In genomic region chr10:4210313-4211066, GRCm38 (mm10) we compare ENCODE assay signal across 8 mouse cellular contexts. TPM values are rescaled to one million over a fixed set of nuclear protein-coding genes. Genes with fewer than 3 reads are reported as not detected.
A peak's percentile ranks its signal among the peaks of the same experiment; 100 is the strongest.
DNase-seq lines count a peak whose midpoint lies in the region; ATAC-seq and TF ChIP-seq lines count a peak whose summit lies in the region.

No protein-coding gene starts in this region.

- no peaks in the 10 kb centered on the region for H3K36me3 ChIP-seq in testis, adult 2 months (ENCODE audit: control insufficient read depth, insufficient read depth, low read length)
- no peaks in the 10 kb centered on the region for H3K36me3 ChIP-seq in intestine, postnatal 0 days (ENCODE audit: control insufficient read depth, insufficient read depth)

- WGBS in intestine, postnatal 0 days = 24% methylated on average over 24 of the region's 24 CpGs

- DNase-seq in gastrocnemius, postnatal 10 days = peak; percentile 12
- no peak for DNase-seq in gastrocnemius, postnatal 25 days
- no peak for DNase-seq in testis, postnatal 14 days (ENCODE audit: low spot score)
- DNase-seq in neural tube, embryonic 10.5 days (ENCODE audit: extremely low spot score, low spot score) = peak; percentile 33
- no peak for DNase-seq in urinary bladder, postnatal 4 days (ENCODE audit: low spot score in 2 of 2)

- no peaks in the 10 kb centered on the region for H3K27me3 ChIP-seq in testis, adult 2 months (ENCODE audit: control insufficient read depth, insufficient read depth, low read length)
- no peaks in the 10 kb centered on the region for H3K27me3 ChIP-seq in intestine, postnatal 0 days (replicated peaks; ENCODE audit: control insufficient read depth, insufficient read depth, low read length)

- H3K9me3 ChIP-seq in intestine, postnatal 0 days (ENCODE audit: control insufficient read depth) = no peaks in the 10 kb centered on the region

- H3K4me2 ChIP-seq in intestine, postnatal 0 days (replicated peaks; ENCODE audit: low read depth) = peak overlapping the region; percentile 42; the same call in 1 of the 2 replicates

- TF ChIP-seq CTCF in testis, adult 2 months (IDR thresholded peaks at IDR 0.05; ENCODE audit: control insufficient read depth, insufficient read depth, insufficient replicate concordance, low read depth, low read length) = no peak
- no peak for TF ChIP-seq CTCF in intestine, postnatal 0 days (IDR thresholded peaks at IDR 0.05; ENCODE audit: low read depth)

- no peak overlapping the region for H3K27ac ChIP-seq in testis, adult 2 months (ENCODE audit: control insufficient read depth, insufficient read depth, low read depth, low read length)
- H3K27ac ChIP-seq in intestine, postnatal 0 days (ENCODE audit: low read depth, low read length) = no peak overlapping the region

- no peak overlapping the region for H3K9ac ChIP-seq in intestine, postnatal 0 days (ENCODE audit: low read depth, low read length)

- no peak for ATAC-seq in intestine, postnatal 0 days
- no peak for ATAC-seq in cerebellum, adult (ENCODE audit: insufficient number of reproducible peaks, low FRiP score, low TSS enrichment)

- peaks cover 6% of the 10 kb centered on the region for H3K4me1 ChIP-seq in testis, adult 2 months (ENCODE audit: control insufficient read depth, insufficient read depth, low read length)
- no peaks in the 10 kb centered on the region for H3K4me1 ChIP-seq in intestine, postnatal 0 days (replicated peaks; ENCODE audit: control insufficient read depth, insufficient read depth, low read length)

- TF ChIP-seq POLR2A in testis, adult 2 months (IDR thresholded peaks at IDR 0.05; ENCODE audit: control insufficient read depth, low read depth, low read length) = no peak

- H3K4me3 ChIP-seq in testis, adult 2 months (ENCODE audit: control insufficient read depth, low read depth, low read length) = peak overlapping the region; percentile 29
- H3K4me3 ChIP-seq in intestine, postnatal 0 days (ENCODE audit: low read depth, low read length) = no peak overlapping the region

RNA-seq across cellular contexts. Expression of gene Akap12, which starts 55.7 kb away (rescaled TPM):
- total RNA-seq in gastrocnemius, postnatal 10 days (2021) = 10 to 100 TPM; 36.3 to 47.8 TPM
- total RNA-seq in gastrocnemius, postnatal 25 days (2021) = 10 to 100 TPM in 1 of 2 experiments, 1 to 10 TPM in 1; 10.0 to 13.0 TPM
- polyA plus RNA-seq in testis, adult 2 months (2012; rRNA removed) = 427 and 446 TPM in 2 replicates
- polyA plus RNA-seq in intestine, postnatal 0 days (2015; fragmentation: Nextera tagmentation; extraction: Ambion mirVana) = 15.4 and 16.7 TPM in 2 replicates

Comparison
In these comparisons a context has a peak if more than half of its experiments do, and no peak if none do; other contexts are left out.
1. DNase-seq: peak in gastrocnemius, postnatal 10 days (single experiment) and neural tube, embryonic 10.5 days (single experiment); none in gastrocnemius, postnatal 25 days (single experiment), testis, postnatal 14 days (single experiment) and urinary bladder, postnatal 4 days (0 of 2).